Mouse (Mus musculus) stomach, embryonic 16.5 days (tissue): ENCODE measurements around the gene Bbip1. TPM values are rescaled to one million over a fixed set of nuclear protein-coding genes. Genes with fewer than 3 reads are reported as not detected.

Experiments used
- ATAC-seq: fragments of 200-750 bp; cut with Nextera tagmentation; 2 replicates; pipeline ENCODE4 v1.8.0; 2017; ENCODE audit warnings: moderate number of reproducible peaks, moderate TSS enrichment; ENCODE audit not compliant: insufficient read depth, low FRiP score
- H3K27ac ChIP-seq: fragments of 300-500 bp; sonication (generic); 2 replicates; pipeline ENCODE4 v1.5.1; 2014; ENCODE audit warnings: low read length
- H3K27me3 ChIP-seq: fragments of 300-500 bp; sonication (generic); 2 replicates; pipeline ENCODE4 v1.6.1; 2014; ENCODE audit warnings: low read length, control low read depth, mixed read lengths; ENCODE audit not compliant: control insufficient read depth, insufficient read depth
- H3K36me3 ChIP-seq: fragments of 300-500 bp; sonication (generic); 2 replicates; pipeline ENCODE4 v1.6.1; 2014; ENCODE audit warnings: low read length; ENCODE audit not compliant: control insufficient read depth, insufficient read depth
- H3K4me1 ChIP-seq: fragments of 300-500 bp; sonication (generic); 2 replicates; pipeline ENCODE4 v1.6.1; 2014; ENCODE audit warnings: low read length, control low read depth, mixed read lengths; ENCODE audit not compliant: control insufficient read depth, insufficient read depth
- H3K4me2 ChIP-seq: fragments of 300-500 bp; sonication (generic); 2 replicates; pipeline ENCODE4 v1.6.1; 2014; ENCODE audit warnings: low read depth, low read length, mixed read lengths
- H3K4me3 ChIP-seq: fragments of 300-500 bp; sonication (generic); replicated peaks from 2 replicates; pipeline ENCODE4 v1.5.1; 2014; ENCODE audit warnings: mild to moderate bottlenecking, low read length
- H3K9ac ChIP-seq: fragments of 300-500 bp; sonication (generic); 2 replicates; pipeline ENCODE4 v1.6.1; 2014; ENCODE audit warnings: low read length
- H3K9me3 ChIP-seq: fragments of 300-500 bp; sonication (generic); replicated peaks from 2 replicates; pipeline ENCODE4 v1.6.1; 2016; ENCODE audit warnings: low read length, control low read depth; ENCODE audit not compliant: control insufficient read depth
- WGBS: fragments of 180-500 bp; shearing (Covaris S2); extraction: QIAGEN DNeasy Blood & Tissue Kit; methylation state at CpG from one replicate; pipeline ENCODE4 v1.1.7; 2014; 5-methylcytosine and 5-hydroxymethylcytosine counted together
- polyA plus RNA-seq: library from polyadenylated mRNA; unstranded; fragments of >200 nt; fragmentation: Nextera tagmentation; extraction: Ambion mirVana; gene quantifications from 2 replicates; pipeline ENCODE4 v1.2.1, GENCODE M21; 2015

Gene Bbip1
- 64.8 and 69.9 TPM in 2 replicates for polyA plus RNA-seq

GRCm38 (mm10) chr19:53943802-53944785 lies at the start of gene Bbip1, which contains the start of gene Shoc2:
Gene Bbip1, minus strand, starts transcription at chr19:53944627.
Gene Shoc2, plus strand, starts transcription at chr19:53944306.
- Histone ChIP-seq H3K27me3 (no peaks in the 10 kb centered on the region), H3K4me2 (peak within 1 kb of the TSS; percentile 71), H3K9ac (peak within 1 kb of the TSS; percentile 97), H3K4me1 (peaks cover 21% of the 10 kb centered on the region), H3K36me3 (no peaks in the 10 kb centered on the region), H3K4me3 (peak within 1 kb of the TSS; percentile 86), H3K9me3 (no peaks in the 10 kb centered on the region), H3K27ac (peak within 1 kb of the TSS; percentile 100)
- 0% methylated on average over 60 of the region's 62 CpGs for WGBS
- peak; percentile 94 for ATAC-seq

- ATAC-seq = no peak
- 76% methylated on average over 3 of the region's 3 CpGs for WGBS
- H3K27ac ChIP-seq = no peak overlapping the region
Measured at GRCm38 (mm10) chr19:53993860-53994259, 49.4 kb upstream of the Bbip1 start.

GRCm38 (mm10) chr19:53990538-53990937 lies 46.1 kb upstream of the Bbip1 start:
- H3K36me3 ChIP-seq = no peaks in the 10 kb centered on the region
- 79% methylated on average over 2 of the region's 2 CpGs for WGBS
- no peak overlapping the region for H3K4me2 ChIP-seq
- H3K27me3 ChIP-seq = no peaks in the 10 kb centered on the region
- no peak overlapping the region for H3K9ac ChIP-seq
- no peaks in the 10 kb centered on the region for H3K9me3 ChIP-seq
- H3K27ac ChIP-seq = no peak overlapping the region
- H3K4me1 ChIP-seq = no peaks in the 10 kb centered on the region
- ATAC-seq = no peak
- H3K4me3 ChIP-seq = no peak overlapping the region

More at GRCm38 (mm10) chr19:53993860-53994259, 49.4 kb upstream of the Bbip1 start:
- Histone ChIP-seq H3K27me3 (no peaks in the 10 kb centered on the region), H3K4me2 (no peak overlapping the region), H3K9ac (no peak overlapping the region), H3K4me1 (no peaks in the 10 kb centered on the region), H3K36me3 (no peaks in the 10 kb centered on the region), H3K4me3 (no peak overlapping the region), H3K9me3 (no peaks in the 10 kb centered on the region)

DNA sequence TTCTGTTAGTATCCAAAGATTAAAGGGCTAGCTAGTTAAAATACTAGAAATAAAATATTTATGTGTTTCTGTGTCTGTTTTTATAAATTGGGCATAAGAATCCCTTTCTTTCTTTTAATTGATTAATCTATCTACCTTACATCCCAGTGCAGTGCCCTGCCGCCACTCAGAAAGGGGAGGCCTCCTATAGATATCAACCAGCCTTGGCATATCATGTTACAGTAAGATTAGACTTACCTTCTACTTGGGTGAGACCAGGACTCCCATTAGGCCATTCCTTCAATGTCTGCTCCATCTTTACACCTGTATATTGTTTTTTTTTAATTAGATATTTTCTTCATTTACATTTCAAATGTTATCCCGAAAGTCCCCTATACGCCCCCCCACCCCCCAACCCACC lies 40.2 kb upstream of the Bbip1 start:
- no peaks in the 10 kb centered on the region for H3K27me3 ChIP-seq
- H3K4me2 ChIP-seq = no peak overlapping the region
- no peak overlapping the region for H3K27ac ChIP-seq
- H3K36me3 ChIP-seq = no peaks in the 10 kb centered on the region
- H3K4me1 ChIP-seq = peaks cover 7% of the 10 kb centered on the region; the same call in 1 of the 2 replicates
- no peak overlapping the region for H3K9ac ChIP-seq
- ATAC-seq = no peak
- no peak overlapping the region for H3K4me3 ChIP-seq
- H3K9me3 ChIP-seq = no peaks in the 10 kb centered on the region
- 91% methylated on average over 3 of the region's 3 CpGs for WGBS

DNA sequence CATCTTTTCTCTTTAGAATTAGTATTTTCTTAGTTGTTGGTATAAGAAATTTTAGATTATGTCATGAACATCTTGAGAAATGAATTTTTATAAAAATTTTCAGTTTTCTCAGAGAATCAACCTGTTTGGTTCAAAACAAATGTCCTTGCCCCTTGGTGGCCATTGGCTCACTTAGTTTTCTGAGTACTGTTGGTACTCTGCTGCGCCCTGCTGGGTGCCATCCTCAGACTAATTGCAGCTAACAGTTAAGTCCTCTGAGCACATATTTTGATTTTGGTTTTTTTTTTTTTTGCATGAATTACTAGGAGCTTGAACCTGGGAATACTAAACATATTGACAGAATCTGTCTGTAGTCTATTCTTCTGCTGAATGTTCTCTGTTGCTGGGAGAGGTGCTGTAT lies 38.9 kb upstream of the Bbip1 start:
- Histone ChIP-seq H3K4me2 (no peak overlapping the region), H3K27ac (no peak overlapping the region), H3K27me3 (no peaks in the 10 kb centered on the region), H3K4me3 (no peak overlapping the region), H3K36me3 (no peaks in the 10 kb centered on the region), H3K9me3 (no peaks in the 10 kb centered on the region), H3K4me1 (peaks cover 7% of the 10 kb centered on the region; the same call in 1 of the 2 replicates), H3K9ac (no peak overlapping the region)
- no peak for ATAC-seq
- 92% methylated on average over 1 of the region's 1 CpGs for WGBS

DNA sequence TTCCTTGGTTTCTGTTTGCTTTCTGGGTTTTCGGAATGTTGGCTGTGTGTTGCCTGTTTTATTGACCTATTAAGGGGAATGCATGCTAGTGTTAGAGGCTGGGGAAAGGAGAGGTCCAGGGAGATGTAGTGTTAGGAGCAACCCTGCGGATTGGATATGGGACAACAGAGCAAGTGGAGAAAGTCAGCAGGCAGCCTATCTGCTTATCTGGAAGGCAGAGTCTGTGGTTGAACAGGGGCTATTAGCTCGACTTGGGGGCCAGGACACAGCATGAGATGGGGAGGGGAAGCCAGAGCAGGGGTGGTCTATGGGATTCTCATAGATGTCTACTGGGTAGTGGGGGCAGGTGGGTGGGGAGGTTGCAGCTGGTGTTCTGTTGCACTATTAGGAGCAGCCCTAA lies 37.6 kb upstream of the Bbip1 start:
- H3K9ac ChIP-seq = no peak overlapping the region
- H3K27me3 ChIP-seq = no peaks in the 10 kb centered on the region
- no peak for ATAC-seq
- H3K27ac ChIP-seq = peak overlapping the region; percentile 56
- peaks cover 7% of the 10 kb centered on the region; the same call in 1 of the 2 replicates for H3K4me1 ChIP-seq
- no peak overlapping the region for H3K4me2 ChIP-seq
- H3K36me3 ChIP-seq = no peaks in the 10 kb centered on the region
- H3K9me3 ChIP-seq = no peaks in the 10 kb centered on the region
- WGBS = 53% methylated on average over 3 of the region's 3 CpGs
- no peak overlapping the region for H3K4me3 ChIP-seq

DNA sequence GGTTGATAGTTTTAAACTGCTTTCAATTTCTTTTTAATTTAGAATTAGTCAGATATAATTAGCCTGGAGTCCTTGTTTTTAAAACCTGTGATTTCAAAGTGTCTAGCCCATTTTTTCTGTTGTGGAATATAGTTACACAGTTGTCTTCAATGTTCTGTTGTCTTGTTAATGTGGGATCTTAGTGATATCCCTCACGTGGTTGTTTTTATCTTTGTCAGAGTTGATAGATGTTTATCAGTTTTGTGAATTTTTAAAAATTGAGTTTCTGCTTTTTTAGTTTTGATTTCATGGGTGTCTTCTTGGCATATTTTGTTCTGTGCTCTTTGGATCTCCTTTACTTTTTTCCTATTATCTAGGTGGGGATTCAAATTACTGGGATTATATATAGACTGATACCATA lies 29.2 kb upstream of the Bbip1 start:
- no peak overlapping the region for H3K4me3 ChIP-seq
- H3K9me3 ChIP-seq = no peaks in the 10 kb centered on the region
- H3K27me3 ChIP-seq = no peaks in the 10 kb centered on the region
- 75% methylated on average over 1 of the region's 1 CpGs for WGBS
- H3K36me3 ChIP-seq = peaks cover 6% of the 10 kb centered on the region; the same call in 1 of the 2 replicates
- H3K4me2 ChIP-seq = no peak overlapping the region
- H3K27ac ChIP-seq = no peak overlapping the region
- no peak for ATAC-seq
- no peaks in the 10 kb centered on the region for H3K4me1 ChIP-seq
- no peak overlapping the region for H3K9ac ChIP-seq

GRCm38 (mm10) chr19:53971938-53972337 lies 27.5 kb upstream of the Bbip1 start:
- H3K36me3 ChIP-seq = peaks cover 5% of the 10 kb centered on the region; the same call in 1 of the 2 replicates
- ATAC-seq = no peak
- 72% methylated on average over 7 of the region's 7 CpGs for WGBS

GRCm38 (mm10) chr19:53969226-53969625 lies 24.8 kb upstream of the Bbip1 start:
- Histone ChIP-seq H3K9ac (no peak overlapping the region), H3K4me1 (no peaks in the 10 kb centered on the region), H3K27me3 (no peaks in the 10 kb centered on the region), H3K4me3 (no peak overlapping the region), H3K4me2 (no peak overlapping the region), H3K36me3 (no peaks in the 10 kb centered on the region), H3K27ac (no peak overlapping the region), H3K9me3 (no peaks in the 10 kb centered on the region)
- WGBS = 79% methylated on average over 3 of the region's 3 CpGs
- no peak for ATAC-seq

More at GRCm38 (mm10) chr19:53971938-53972337, 27.5 kb upstream of the Bbip1 start:
- no peak overlapping the region for H3K9ac ChIP-seq
- H3K4me1 ChIP-seq = no peaks in the 10 kb centered on the region
- H3K27ac ChIP-seq = no peak overlapping the region
- no peak overlapping the region for H3K4me3 ChIP-seq
- H3K9me3 ChIP-seq = no peaks in the 10 kb centered on the region
- no peak overlapping the region for H3K4me2 ChIP-seq
- no peaks in the 10 kb centered on the region for H3K27me3 ChIP-seq
